Mouse (Mus musculus) small intestine, adult 2 months (tissue): ENCODE measurements around the gene Cep78.

ENCODE experiments used
- CTCF ChIP-seq: fragments of 200-500 bp; IDR thresholded peaks from 2 replicates; pipeline ENCODE4 v1.5.1; 2012; ENCODE audit warnings: low read depth, mild to moderate bottlenecking, control low read depth, inconsistent platforms, low read length, moderate library complexity, mixed read lengths; ENCODE audit not compliant: insufficient replicate concordance, insufficient read length; ENCODE audit errors: extremely low read depth
- POLR2A ChIP-seq: fragments of 200-500 bp; IDR thresholded peaks from 2 replicates; pipeline ENCODE4 v1.6.1; 2012; ENCODE audit warnings: low read depth, mild to moderate bottlenecking, control low read depth, inconsistent platforms, low read length, moderate library complexity

DNA sequence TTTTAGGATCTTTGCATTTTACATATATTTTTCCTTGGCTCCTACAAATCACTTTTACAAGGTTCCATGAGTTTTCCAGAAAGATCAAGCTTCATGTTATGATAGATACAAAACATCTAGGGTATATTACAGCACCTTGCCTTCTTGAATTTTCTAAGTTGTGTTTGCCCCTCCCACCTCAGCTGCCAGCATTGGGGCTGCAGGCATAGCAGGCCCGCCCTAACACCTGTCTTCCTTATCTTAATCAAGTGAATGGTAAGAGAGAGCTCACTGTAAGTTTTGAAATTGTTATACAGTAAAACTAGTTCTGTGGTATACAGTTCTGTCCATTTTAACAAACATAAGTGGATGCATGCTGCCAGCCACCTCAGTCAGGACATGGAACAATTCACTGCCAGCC is 35.9 kb downstream of the Cep78 start:
- TF ChIP-seq POLR2A (no peak), CTCF (no peak)
